Mouse (Mus musculus) right cerebral cortex, postnatal 14 days (tissue): ENCODE data around the gene Ssh1.

Experiments
- DNase-seq: peaks from one replicate; pipeline ENCODE4 v3.0.0; 2022

Gene Ssh1

DNA sequence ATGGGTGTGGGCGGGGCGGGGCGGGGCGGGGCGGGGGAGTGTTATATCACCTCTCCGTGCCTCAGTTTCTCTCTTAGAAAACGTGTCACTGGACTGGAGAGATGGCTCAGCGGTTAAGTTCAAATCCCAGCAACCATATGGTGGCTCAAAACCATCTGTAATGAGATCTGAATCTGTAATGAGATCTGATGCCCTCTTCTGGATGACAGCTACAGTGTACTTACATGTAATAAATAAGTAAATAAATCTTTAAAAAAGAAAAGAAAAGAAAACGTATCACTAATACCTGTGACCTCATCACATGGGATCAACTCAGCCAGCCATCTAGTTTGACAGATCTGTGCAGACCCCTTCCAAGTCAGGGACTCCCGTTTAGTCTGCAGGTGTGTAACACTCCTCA is 64.2 kb downstream of the Ssh1 start:
- no peak for DNase-seq

DNA sequence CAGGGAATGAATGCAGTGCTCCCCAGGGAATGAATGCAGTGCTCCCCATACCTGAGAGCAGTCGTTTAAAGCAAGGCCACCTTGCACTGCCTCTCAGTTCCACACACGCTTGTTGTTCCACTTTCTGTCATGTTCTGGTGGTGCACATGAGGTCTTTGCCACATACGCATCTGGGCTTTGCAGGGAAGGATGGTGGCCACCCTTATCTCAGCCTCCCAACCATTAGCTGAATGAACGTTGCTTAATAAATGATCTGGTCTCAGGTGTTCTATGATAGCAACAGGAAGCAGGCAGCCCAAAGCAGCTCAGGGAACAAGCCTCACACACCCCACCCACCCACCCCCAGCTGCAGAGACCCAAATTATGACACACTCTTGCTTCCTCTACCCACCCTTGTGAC is 69.1 kb downstream of the Ssh1 start:
- DNase-seq = no peak

GRCm38 (mm10) chr5:113921310-113922166 is 72.2 kb downstream of the Ssh1 start:
- no peak for DNase-seq

GRCm38 (mm10) chr5:113919060-113919459 is 74.6 kb downstream of the Ssh1 start:
- DNase-seq = no peak

DNA sequence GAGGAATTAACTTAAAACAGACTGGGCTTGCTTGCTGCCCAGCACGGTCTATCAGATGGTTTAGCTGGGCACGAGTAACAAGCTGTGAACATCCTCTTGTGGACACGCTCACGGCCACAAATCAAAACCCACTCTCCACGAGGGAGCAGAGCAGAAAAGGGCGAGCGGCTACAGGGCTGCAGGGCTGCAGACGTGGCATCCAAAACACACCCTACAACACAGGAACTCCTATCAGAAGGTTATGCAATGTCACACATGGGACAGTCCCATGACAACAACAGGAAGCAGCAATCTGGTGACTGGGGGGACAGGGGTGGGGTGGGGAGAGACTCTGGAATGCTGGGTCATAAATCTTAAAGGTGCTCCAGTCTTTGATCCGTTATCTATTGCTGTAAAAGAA is 75.0 kb downstream of the Ssh1 start:
- DNase-seq = no peak

DNA sequence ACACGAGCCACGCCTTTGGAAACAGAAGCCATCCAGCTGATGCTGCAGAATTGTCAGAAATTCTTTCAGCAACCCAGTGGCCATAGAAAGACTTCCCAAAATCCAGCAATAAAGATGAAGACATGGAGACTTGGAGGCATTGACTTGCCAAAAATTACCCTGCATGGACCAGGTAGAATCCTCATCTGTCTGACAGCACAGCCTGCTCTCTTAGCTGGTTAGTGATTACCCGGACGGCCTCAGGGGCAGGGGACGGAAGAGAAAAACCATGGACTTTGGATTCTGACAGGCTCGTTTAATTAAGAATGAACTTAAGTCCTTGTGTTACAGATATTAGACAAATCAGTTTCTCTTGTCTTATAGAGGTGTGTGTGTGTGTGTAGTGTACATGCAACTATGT is 83.0 kb downstream of the Ssh1 start:
- no peak for DNase-seq

GRCm38 (mm10) chr5:113910065-113910701 is 83.5 kb downstream of the Ssh1 start:
- DNase-seq = no peak

DNA sequence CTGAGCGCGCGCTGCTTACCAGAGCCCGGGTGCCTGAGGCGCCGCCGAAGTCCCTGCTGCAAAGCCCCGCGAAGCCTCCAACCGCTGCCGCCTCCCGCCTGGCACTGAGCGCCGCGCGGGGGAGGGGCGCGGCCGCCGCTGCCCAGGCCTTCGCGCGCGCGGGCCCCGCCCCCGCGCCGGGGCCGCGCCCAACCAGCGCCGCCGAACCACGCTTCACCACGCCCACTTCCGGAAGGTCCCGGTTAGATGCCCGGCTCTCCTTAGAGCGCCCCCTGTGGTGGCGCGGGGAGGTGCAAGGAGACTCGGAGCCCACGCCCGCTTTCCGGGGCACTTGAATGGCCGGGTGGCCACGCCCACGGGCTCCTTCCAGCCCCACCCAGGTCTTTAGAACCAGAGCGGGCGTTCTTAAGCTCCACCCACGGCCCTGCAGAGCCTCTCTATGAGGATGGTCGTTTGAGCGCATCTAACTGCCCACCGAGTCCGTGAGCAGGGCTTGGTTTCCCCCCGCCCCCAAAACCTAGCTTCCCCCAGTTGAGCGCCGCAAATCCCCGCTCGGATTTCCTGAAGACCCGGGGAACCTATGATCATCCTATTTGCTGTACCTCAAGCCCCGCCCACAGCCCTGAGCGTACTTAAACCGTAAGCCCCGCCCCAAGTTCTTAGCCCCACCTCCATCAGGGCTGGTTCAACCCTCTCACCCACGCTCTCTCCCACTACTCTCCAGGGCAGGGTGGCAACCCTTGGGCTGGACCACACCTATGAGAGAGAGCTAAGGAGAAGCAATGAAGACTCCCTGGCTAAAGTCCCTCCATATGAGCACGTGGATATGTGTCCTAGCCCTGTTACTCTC is 84.9 kb downstream of the Ssh1 start, which contains the start of gene Coro1c:
Coro1c (minus strand) TSS at position 167 of the 850 bp plus-strand sequence.
- peak; percentile 98 for DNase-seq

- DNase-seq = peak; percentile 50
Observed at GRCm38 (mm10) chr5:113907786-113908567, 85.7 kb downstream of the Ssh1 start.

DNA sequence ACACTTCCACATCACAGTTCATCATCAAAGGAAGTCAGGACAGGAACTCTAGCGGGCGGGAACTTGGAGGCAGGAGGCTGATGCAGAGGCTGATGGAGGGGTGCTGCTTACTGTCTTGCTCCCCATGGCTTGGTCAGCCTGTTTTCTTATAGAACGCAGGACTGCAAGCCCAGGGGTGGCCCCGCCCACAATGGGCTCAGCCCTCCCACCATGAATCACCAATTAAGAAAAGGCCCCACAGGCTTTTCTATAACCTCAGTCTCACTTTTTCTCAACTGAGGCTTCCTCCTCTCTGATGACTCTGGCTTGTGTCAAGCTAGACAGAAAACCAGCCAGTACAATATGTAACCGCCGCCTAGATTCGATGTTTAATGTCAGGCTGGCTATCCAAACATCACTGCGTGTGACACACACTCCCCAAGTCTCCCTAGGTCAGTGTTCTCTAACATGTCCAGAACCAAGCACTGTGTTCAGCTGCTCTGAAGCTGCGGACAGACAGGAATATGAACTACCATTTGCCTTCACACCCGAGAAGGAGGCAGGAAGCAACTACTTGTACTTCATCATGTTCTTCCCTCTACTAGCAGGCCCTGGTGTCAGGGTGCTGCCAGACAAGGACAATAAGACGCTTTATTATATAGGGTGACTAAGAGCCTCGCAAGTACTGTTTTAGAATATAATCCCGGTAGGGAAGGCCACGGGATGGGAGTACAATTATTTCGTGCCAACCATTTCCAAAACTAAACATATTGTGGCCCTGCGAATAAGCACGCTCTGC is 86.5 kb downstream of the Ssh1 start:
- DNase-seq = no peak

DNA sequence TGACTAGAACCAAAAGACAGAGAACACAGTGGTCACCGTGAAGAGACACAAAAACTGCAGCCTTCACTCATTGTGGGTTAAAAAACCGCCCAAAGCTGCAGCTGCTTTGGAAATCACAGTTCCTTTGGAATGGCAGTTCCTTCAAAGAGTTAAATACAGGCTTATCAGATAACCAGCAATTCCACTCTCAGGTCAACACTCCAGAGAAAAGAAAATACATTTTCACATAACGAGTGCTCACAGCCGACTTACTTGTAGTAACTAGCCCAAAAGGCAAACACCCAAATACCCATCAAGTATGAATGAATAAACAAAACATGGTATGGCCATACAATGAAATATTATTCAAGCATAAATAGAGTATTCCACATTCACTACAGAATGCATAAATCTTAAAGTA is 88.7 kb downstream of the Ssh1 start:
- DNase-seq = no peak

- DNase-seq = no peak
Observed at GRCm38 (mm10) chr5:113902983-113903382, 90.7 kb downstream of the Ssh1 start.

- no peak for DNase-seq
Observed at GRCm38 (mm10) chr5:113902017-113902416, 91.7 kb downstream of the Ssh1 start.

DNA sequence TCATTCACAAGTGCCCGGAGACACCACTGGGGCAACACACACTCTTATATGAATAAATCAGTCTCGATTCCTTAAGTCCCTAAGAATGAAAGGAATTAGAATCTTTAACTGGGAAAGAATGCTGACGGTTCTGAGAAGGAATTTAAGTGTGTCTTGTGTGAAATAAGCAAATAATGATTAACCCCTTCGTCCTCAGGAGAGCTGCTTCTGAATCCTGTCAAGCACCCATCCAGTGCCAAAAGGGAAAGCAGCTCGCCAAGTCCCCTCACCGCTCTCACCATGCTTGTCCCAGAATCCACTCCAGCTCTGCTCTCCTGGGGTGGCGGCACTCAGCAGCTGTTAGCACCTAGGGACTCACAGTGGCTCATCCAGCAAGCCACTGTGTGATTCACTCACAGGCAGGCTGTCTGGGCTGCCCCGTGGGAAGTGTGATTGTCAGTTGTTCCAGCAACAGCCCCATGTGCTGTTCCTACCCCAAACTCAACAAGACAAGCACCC is 92.6 kb downstream of the Ssh1 start:
- DNase-seq = no peak

DNA sequence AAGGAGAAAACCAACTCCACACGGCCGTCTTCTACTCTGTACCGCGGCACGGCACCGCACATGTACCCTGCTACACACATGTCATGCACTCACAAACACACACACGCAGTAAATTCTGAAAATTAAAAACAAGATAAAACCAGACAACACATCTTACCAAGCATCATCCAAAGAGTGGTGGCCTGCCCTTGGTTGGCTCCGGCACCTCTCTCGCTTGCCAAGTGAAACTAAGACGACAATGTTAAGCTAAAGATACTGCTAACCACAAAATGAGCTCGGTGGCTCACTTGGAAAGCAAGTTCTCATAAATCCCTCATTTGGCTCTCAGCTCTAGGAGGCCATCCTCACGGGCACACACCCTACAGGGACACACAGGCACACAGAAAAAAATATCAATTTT is 94.2 kb downstream of the Ssh1 start:
- DNase-seq = no peak

- no peak for DNase-seq
Observed at GRCm38 (mm10) chr5:113892005-113892404, 101.7 kb downstream of the Ssh1 start.

GRCm38 (mm10) chr5:113890874-113891273 is 102.8 kb downstream of the Ssh1 start:
- no peak for DNase-seq

- no peak for DNase-seq
Observed at GRCm38 (mm10) chr5:113889912-113890311, 103.8 kb downstream of the Ssh1 start.

GRCm38 (mm10) chr5:113889181-113889906 is 104.3 kb downstream of the Ssh1 start:
- DNase-seq = no peak

DNA sequence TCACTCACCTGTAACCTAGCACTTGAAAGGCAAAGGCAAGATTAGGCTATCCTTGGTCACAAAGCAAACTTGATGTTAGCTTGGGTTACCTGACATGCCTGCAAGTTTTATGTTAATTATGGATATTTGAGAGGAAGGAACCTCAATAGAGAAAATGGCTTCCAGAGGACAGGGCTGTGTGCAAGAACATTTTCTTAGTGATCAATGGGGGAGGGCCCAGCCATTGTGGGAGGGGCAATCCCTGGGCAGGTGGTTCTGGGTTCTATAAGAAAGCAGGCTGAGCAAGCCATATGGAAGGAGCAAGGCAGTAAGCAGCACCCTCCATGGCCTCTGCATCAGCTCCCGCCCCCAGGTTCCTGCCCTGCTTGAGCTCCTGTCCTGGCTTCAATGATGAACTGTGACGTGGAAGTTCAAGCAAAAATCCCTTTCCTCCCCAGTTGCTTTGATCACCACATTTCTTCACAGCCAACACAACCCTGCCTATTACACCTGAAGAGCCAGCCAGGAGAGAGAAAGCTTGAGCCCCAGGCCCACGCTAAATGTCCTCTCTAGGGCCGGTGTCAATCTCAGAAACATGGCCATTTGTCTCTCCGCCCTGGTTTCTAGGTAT is 105.4 kb downstream of the Ssh1 start:
- no peak for DNase-seq
